Mouse (Mus musculus): ENCODE data around the gene Hist1h2bh. TPM values are rescaled to one million over a fixed set of nuclear protein-coding genes. Genes with fewer than 3 reads are reported as not detected.

The Hist1h2bh gene
- polyA plus RNA-seq, 1 experiment from 2014 or later = 0.09 TPM

GRCm38 (mm10) chr13:23500424-23501200 is 42.6 kb downstream of the Hist1h2bh start:
- H3K4me3 ChIP-seq (ENCODE audit: inconsistent target) = no peak overlapping the region
- H3K27ac ChIP-seq = no peak overlapping the region
- H3K36me3 ChIP-seq (ENCODE audit: inconsistent target) = no peaks in the 10 kb centered on the region
- H3K79me2 ChIP-seq (ENCODE audit: inconsistent target) = no peaks in the 10 kb centered on the region
- 20% methylated on average over 17 of the region's 17 CpGs for WGBS (ENCODE audit: missing documents)

GRCm38 (mm10) chr13:23499943-23500342 is 43.2 kb downstream of the Hist1h2bh start:
- Histone ChIP-seq H3K36me3 (ENCODE audit: inconsistent target) (no peaks in the 10 kb centered on the region), H3K79me2 (ENCODE audit: inconsistent target) (no peaks in the 10 kb centered on the region), H3K4me3 (ENCODE audit: inconsistent target) (no peak overlapping the region), H3K27ac (no peak overlapping the region)
- 77% methylated on average over 7 of the region's 7 CpGs for WGBS (ENCODE audit: missing documents)

GRCm38 (mm10) chr13:23498653-23499052 is 44.5 kb downstream of the Hist1h2bh start:
- H3K36me3 ChIP-seq (ENCODE audit: inconsistent target) = no peaks in the 10 kb centered on the region
- H3K79me2 ChIP-seq (ENCODE audit: inconsistent target) = no peaks in the 10 kb centered on the region
- H3K4me3 ChIP-seq (ENCODE audit: inconsistent target) = no peak overlapping the region
- WGBS (ENCODE audit: missing documents) = 55% methylated on average over 10 of the region's 10 CpGs
- H3K27ac ChIP-seq = no peak overlapping the region

GRCm38 (mm10) chr13:23497656-23498321 is 45.4 kb downstream of the Hist1h2bh start:
- no peaks in the 10 kb centered on the region for H3K36me3 ChIP-seq (ENCODE audit: inconsistent target)
- no peak overlapping the region for H3K4me3 ChIP-seq (ENCODE audit: inconsistent target)
- H3K27ac ChIP-seq = no peak overlapping the region
- 74% methylated on average over 19 of the region's 19 CpGs for WGBS (ENCODE audit: missing documents)
- no peaks in the 10 kb centered on the region for H3K79me2 ChIP-seq (ENCODE audit: inconsistent target)

- Histone ChIP-seq H3K27ac (no peak overlapping the region), H3K36me3 (ENCODE audit: inconsistent target) (no peaks in the 10 kb centered on the region), H3K79me2 (ENCODE audit: inconsistent target) (no peaks in the 10 kb centered on the region), H3K4me3 (ENCODE audit: inconsistent target) (no peak overlapping the region)
- WGBS (ENCODE audit: missing documents) = 95% methylated on average over 6 of the region's 6 CpGs
These were observed 47.7 kb downstream of the Hist1h2bh start for GRCm38 (mm10) chr13:23495526-23495925.

GRCm38 (mm10) chr13:23491990-23492389 is 51.2 kb downstream of the Hist1h2bh start:
- 41% methylated on average over 13 of the region's 14 CpGs for WGBS (ENCODE audit: missing documents)
- no peaks in the 10 kb centered on the region for H3K36me3 ChIP-seq (ENCODE audit: inconsistent target)
- H3K27ac ChIP-seq = no peak overlapping the region
- H3K79me2 ChIP-seq (ENCODE audit: inconsistent target) = no peaks in the 10 kb centered on the region
- 0 out of 2 replicates have a peak overlapping the region, but pooled peaks have one; percentile 2 for H3K4me3 ChIP-seq (ENCODE audit: inconsistent target)

Other genes starting within 250 kb of the Hist1h2bh start
- gene Zfp322a, start 174.2 kb downstream of the Hist1h2bh start, polyA plus RNA-seq (2018) = 12.3 to 19.9 TPM (median 12.8 TPM) in 3 replicates
- 3.5 to 4.4 TPM (median 3.7 TPM) in 3 replicates for gene Abt1, start 119.5 kb downstream of the Hist1h2bh start, polyA plus RNA-seq (2018)
- gene Btn1a1, start 77.5 kb downstream of the Hist1h2bh start, polyA plus RNA-seq (2018) = not detected in 3 replicates
- gene Btn2a2, start 54.5 kb downstream of the Hist1h2bh start, polyA plus RNA-seq (2018) = not detected in 3 replicates
- 1.0 to 1.9 TPM in 2 of 3 replicates, not detected in the other for gene Hist1h4h, start 12.3 kb downstream of the Hist1h2bh start, polyA plus RNA-seq (2018)
- gene Hist1h2af, start 9.5 kb downstream of the Hist1h2bh start, polyA plus RNA-seq (2018) = not detected in 3 replicates
- gene Hist1h3g, start 8.0 kb downstream of the Hist1h2bh start, polyA plus RNA-seq (2018) = not detected in 3 replicates
- gene Hist1h3f, start 660 bp upstream of the Hist1h2bh start, polyA plus RNA-seq (2018) = not detected in 3 replicates
- gene Hist1h4f, start 8.3 kb upstream of the Hist1h2bh start, polyA plus RNA-seq (2018) = not detected in 3 replicates
- gene Hist1h1d, start 9.9 kb upstream of the Hist1h2bh start, polyA plus RNA-seq (2018) = 0.05 to 0.10 TPM (median 0.10 TPM) in 3 replicates
- gene Hist1h3e, start 19.0 kb upstream of the Hist1h2bh start, polyA plus RNA-seq (2018) = 0.26 TPM in 1 of 3 replicates, not detected in the others
- gene Hist1h2ae, start 27.8 kb upstream of the Hist1h2bh start, polyA plus RNA-seq (2018) = 0.70 to 2.0 TPM (median 0.90 TPM) in 3 replicates
- gene Hist1h2bg, start 28.0 kb upstream of the Hist1h2bh start, polyA plus RNA-seq (2018) = 0.65 to 7.9 TPM (median 2.9 TPM) in 3 replicates
- gene Hist1h2bf, start 30.8 kb upstream of the Hist1h2bh start, polyA plus RNA-seq (2018) = not detected in 3 replicates
- gene Hist1h2ad, start 31.0 kb upstream of the Hist1h2bh start, polyA plus RNA-seq (2018) = not detected in 3 replicates
- gene Hist1h3d, start 32.4 kb upstream of the Hist1h2bh start, polyA plus RNA-seq (2018) = 0.13 to 1.1 TPM in 2 of 3 replicates, not detected in the other
- gene Hist1h4d, start 38.2 kb upstream of the Hist1h2bh start, polyA plus RNA-seq (2018) = 0.13 TPM in 1 of 3 replicates, not detected in the others
- 0.35 to 1.0 TPM (median 0.76 TPM) in 3 replicates for gene Hist1h2be, start 77.7 kb upstream of the Hist1h2bh start, polyA plus RNA-seq (2018)
- gene Hist1h1e, start 79.2 kb upstream of the Hist1h2bh start, polyA plus RNA-seq (2018) = 0.16 to 0.34 TPM (median 0.26 TPM) in 3 replicates
- 0.20 to 0.36 TPM (median 0.33 TPM) in 3 replicates for gene Hist1h2ac, start 140.6 kb upstream of the Hist1h2bh start, polyA plus RNA-seq (2018)
- 101 to 170 TPM (median 160 TPM) in 3 replicates for gene Hist1h2bc, start 140.8 kb upstream of the Hist1h2bh start, polyA plus RNA-seq (2018)
- not detected in 3 replicates for gene Hist1h1t, start 152.4 kb upstream of the Hist1h2bh start, polyA plus RNA-seq (2018)
- gene Hist1h4c, start 155.1 kb upstream of the Hist1h2bh start, polyA plus RNA-seq (2018) = 0.53 TPM in 1 of 3 replicates, not detected in the others
- gene Hfe, start 167.5 kb upstream of the Hist1h2bh start, polyA plus RNA-seq (2018) = 27.7 to 67.4 TPM (median 36.4 TPM) in 3 replicates
- 72.8 to 156 TPM (median 87.8 TPM) in 3 replicates for gene Hist1h1c, start 195.4 kb upstream of the Hist1h2bh start, polyA plus RNA-seq (2018)
- not detected in 3 replicates for gene Hist1h3c, start 202.2 kb upstream of the Hist1h2bh start, polyA plus RNA-seq (2018)
- not detected in 3 replicates for gene Hist1h2bb, start 203.3 kb upstream of the Hist1h2bh start, polyA plus RNA-seq (2018)
- not detected in 3 replicates for gene Hist1h2ab, start 207.7 kb upstream of the Hist1h2bh start, polyA plus RNA-seq (2018)
- not detected in 3 replicates for gene Hist1h3b, start 208.9 kb upstream of the Hist1h2bh start, polyA plus RNA-seq (2018)
- gene Hist1h4b, start 213.6 kb upstream of the Hist1h2bh start, polyA plus RNA-seq (2018) = 0.99 TPM in 1 of 3 replicates, not detected in the others
- not detected in 3 replicates for gene Hist1h4a, start 217.8 kb upstream of the Hist1h2bh start, polyA plus RNA-seq (2018)
- not detected in 3 replicates for gene Hist1h3a, start 219.0 kb upstream of the Hist1h2bh start, polyA plus RNA-seq (2018)
- gene Hist1h1a, start 220.3 kb upstream of the Hist1h2bh start, polyA plus RNA-seq (2018) = 0.43 TPM in 1 of 3 replicates, not detected in the others
- not detected in 3 replicates for gene Trim38, start 226.5 kb upstream of the Hist1h2bh start, polyA plus RNA-seq (2018)

All from macrophage (primary cell).